Mouse (Mus musculus): ENCODE results near the gene Ankrd17. TPM values are rescaled to one million over a fixed set of nuclear protein-coding genes. Genes with fewer than 3 reads are reported as not detected.

The Ankrd17 gene
- total and polyA plus RNA-seq, 2 experiments from 2014 or later = 20.4 to 68.2 TPM

DNA sequence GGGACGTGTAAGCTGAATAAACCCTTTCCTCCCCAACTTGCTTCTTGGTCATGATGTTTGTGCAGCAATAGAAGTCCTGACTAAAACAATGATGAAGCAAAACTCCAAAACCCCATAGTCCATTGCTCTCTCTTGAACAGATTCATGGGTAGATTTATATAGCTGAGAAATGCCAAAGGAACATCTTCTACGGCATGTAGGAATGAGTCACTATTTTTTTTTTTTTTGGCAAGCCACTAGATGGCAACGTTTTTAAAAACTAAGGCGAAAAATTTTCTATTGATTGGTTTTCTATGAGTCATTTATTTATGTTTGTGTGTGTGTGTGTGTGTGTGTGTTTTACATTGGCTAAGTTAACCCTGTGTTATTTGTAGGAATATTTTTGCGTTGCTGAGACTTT, 27.4 kb upstream of the Ankrd17 start:
- 64% methylated on average over 5 of the region's 5 CpGs for WGBS
- H3K36me3 ChIP-seq (ENCODE audit: insufficient read depth) = no peaks in the 10 kb centered on the region
- no peaks in the 10 kb centered on the region for H3K4me1 ChIP-seq (ENCODE audit: insufficient read depth)
- no peaks in the 10 kb centered on the region for H3K27me3 ChIP-seq (ENCODE audit: insufficient read depth, low read length)
- peak; percentile 20; the same call in 1 of the 2 replicates for TF ChIP-seq CTCF (IDR thresholded peaks at IDR 0.05; ENCODE audit: low read depth)
- DNase-seq (peak; percentile 2), ATAC-seq (no peak)
- H3K4me3 ChIP-seq (ENCODE audit: low read depth, low read length) = no peak overlapping the region
- no peak overlapping the region for H3K4me2 ChIP-seq (ENCODE audit: low read depth)
- H3K9ac ChIP-seq = no peak overlapping the region
- no peaks in the 10 kb centered on the region for H3K9me3 ChIP-seq (ENCODE audit: low read length)
- H3K27ac ChIP-seq (ENCODE audit: low read depth, low read length) = no peak overlapping the region

DNA sequence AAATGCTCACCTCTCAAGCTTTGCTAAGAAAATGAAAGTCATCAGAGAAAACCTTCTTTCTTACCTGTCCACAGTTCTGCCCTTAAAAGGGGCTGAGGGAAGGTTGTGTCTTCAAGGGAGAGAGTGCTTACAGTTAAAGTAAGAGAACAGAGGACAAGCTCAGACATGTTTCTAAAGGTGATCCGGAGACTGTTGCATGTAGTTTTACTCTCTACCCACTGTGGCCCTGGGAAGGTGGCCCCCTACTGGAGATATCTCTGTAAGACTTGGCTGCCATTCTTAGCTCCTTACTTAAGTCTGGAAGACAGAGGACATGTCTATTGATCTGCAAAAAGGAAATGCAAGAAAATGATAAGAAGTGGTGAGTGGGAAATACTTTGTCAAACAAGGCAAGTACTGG, 16.7 kb upstream of the Ankrd17 start:
- H3K27ac ChIP-seq (ENCODE audit: low read depth, low read length) = no peak overlapping the region
- H3K4me1 ChIP-seq (ENCODE audit: insufficient read depth) = no peaks in the 10 kb centered on the region
- DNase-seq = no peak
- H3K9me3 ChIP-seq (ENCODE audit: low read length) = no peaks in the 10 kb centered on the region
- TF ChIP-seq CTCF (IDR thresholded peaks at IDR 0.05; ENCODE audit: low read depth) = no peak
- no peak for ATAC-seq
- no peak overlapping the region for H3K9ac ChIP-seq
- whole genome bisulfite sequencing = 44% methylated on average over 1 of the region's 1 CpGs
- H3K4me3 ChIP-seq (ENCODE audit: low read depth, low read length) = no peak overlapping the region
- H3K4me2 ChIP-seq (ENCODE audit: low read depth) = no peak overlapping the region
- no peaks in the 10 kb centered on the region for H3K36me3 ChIP-seq (ENCODE audit: insufficient read depth)
- no peaks in the 10 kb centered on the region for H3K27me3 ChIP-seq (ENCODE audit: insufficient read depth, low read length)

DNA sequence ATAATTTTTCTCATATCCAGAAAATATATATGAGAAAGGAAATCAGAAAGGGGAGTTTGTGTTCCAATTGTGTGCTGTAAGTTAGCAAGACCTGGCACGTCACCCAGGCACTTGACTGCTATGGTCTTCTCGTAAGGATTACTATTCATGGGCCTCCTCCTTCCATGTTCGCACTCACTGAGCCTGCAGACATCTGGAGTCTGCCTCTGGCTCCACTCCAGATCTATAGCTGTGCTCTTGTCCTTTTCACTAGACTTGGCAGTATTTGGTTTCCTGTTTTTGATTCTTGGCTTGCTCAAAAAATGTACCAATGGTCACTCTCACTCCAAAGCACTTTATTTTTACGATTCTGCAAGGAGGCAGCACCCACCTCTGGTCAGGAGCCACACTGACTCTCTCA, 15.1 kb upstream of the Ankrd17 start:
- no peak overlapping the region for H3K27ac ChIP-seq (ENCODE audit: low read depth, low read length)
- no peak for DNase-seq
- H3K36me3 ChIP-seq (ENCODE audit: insufficient read depth) = no peaks in the 10 kb centered on the region
- H3K9ac ChIP-seq = no peak overlapping the region
- H3K9me3 ChIP-seq (ENCODE audit: low read length) = no peaks in the 10 kb centered on the region
- ATAC-seq = no peak
- TF ChIP-seq CTCF (IDR thresholded peaks at IDR 0.05; ENCODE audit: low read depth) = no peak
- no peak overlapping the region for H3K4me2 ChIP-seq (ENCODE audit: low read depth)
- 48% methylated on average over 4 of the region's 4 CpGs for WGBS
- no peaks in the 10 kb centered on the region for H3K27me3 ChIP-seq (ENCODE audit: insufficient read depth, low read length)
- H3K4me1 ChIP-seq (ENCODE audit: insufficient read depth) = no peaks in the 10 kb centered on the region
- no peak overlapping the region for H3K4me3 ChIP-seq (ENCODE audit: low read depth, low read length)

DNA sequence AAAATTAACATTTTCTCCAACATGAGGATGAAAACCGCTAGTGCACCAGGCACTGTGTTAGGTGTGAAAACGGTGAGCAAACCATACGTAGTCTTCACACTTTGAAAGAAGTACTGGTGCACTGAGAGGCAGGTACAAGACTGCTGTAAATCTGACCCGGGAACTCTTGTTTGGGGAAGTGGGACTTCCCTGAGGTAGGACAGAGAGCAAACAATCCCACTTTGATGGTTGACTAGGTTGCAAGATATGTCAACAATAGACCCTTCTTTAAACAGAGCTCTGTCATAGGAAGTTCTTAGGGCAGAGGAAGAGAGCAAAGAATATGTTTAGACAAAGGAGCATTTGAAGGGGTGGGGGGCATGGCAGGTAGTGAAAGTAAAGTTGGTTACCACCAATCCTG, 7.3 kb upstream of the Ankrd17 start:
- Histone ChIP-seq H3K9me3 (ENCODE audit: low read length) (no peaks in the 10 kb centered on the region; the same call in 1 of the 2 replicates), H3K4me2 (ENCODE audit: low read depth) (no peak overlapping the region), H3K27ac (ENCODE audit: low read depth, low read length) (no peak overlapping the region), H3K9ac (no peak overlapping the region), H3K4me3 (ENCODE audit: low read depth, low read length) (no peak overlapping the region), H3K36me3 (ENCODE audit: insufficient read depth) (no peaks in the 10 kb centered on the region), H3K27me3 (ENCODE audit: insufficient read depth, low read length) (no peaks in the 10 kb centered on the region), H3K4me1 (ENCODE audit: insufficient read depth) (no peaks in the 10 kb centered on the region)
- TF ChIP-seq CTCF (IDR thresholded peaks at IDR 0.05; ENCODE audit: low read depth) = no peak
- 93% methylated on average over 4 of the region's 4 CpGs for WGBS
- ATAC-seq = no peak
- DNase-seq = no peak

DNA sequence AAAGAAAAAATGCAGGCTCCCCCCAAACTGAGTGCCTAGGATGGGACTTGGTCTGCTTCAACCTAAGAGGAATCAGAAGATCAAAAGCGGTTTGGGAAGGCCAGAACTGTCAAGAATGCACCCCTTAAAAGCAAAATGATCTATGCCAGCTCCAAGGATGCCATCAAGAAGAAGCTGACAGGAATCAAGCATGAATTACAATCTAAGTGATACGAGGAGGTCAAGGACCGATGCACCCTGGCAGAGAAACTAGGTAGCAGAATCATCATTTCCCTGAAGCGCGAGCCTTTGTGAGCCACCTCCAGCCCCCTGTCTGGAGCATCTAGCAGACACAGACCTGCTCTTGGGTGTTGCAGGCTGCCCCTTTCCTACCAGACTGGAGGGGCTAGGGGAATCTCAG, 4.0 kb upstream of the Ankrd17 start:
- ATAC-seq (no peak), DNase-seq (no peak)
- Histone ChIP-seq H3K9ac (no peak overlapping the region), H3K9me3 (ENCODE audit: low read length) (no peaks in the 10 kb centered on the region; the same call in 1 of the 2 replicates), H3K36me3 (ENCODE audit: insufficient read depth) (no peaks in the 10 kb centered on the region), H3K4me2 (ENCODE audit: low read depth) (no peak overlapping the region), H3K4me1 (ENCODE audit: insufficient read depth) (no peaks in the 10 kb centered on the region), H3K4me3 (ENCODE audit: low read depth, low read length) (no peak overlapping the region), H3K27ac (ENCODE audit: low read depth, low read length) (no peak overlapping the region), H3K27me3 (ENCODE audit: insufficient read depth, low read length) (no peaks in the 10 kb centered on the region)
- no peak for TF ChIP-seq CTCF (IDR thresholded peaks at IDR 0.05; ENCODE audit: low read depth)
- 90% methylated on average over 5 of the region's 5 CpGs for WGBS

DNA sequence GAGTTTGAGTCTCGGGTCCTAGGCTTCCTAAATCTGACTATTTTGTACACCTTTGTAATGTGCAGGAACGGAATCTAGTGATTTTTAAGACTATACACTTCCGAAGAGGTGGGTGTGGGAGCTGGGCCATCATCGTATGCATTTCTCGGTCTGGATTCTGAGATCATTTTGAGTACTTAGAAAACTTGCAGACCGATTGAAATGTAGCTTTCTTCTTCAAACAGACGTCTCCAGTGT, 608 bp upstream of the Ankrd17 start, which contains the start of gene Gm9958:
Gene Gm9958, plus strand, starts transcription at position 138 of the 237 bp plus-strand sequence.
- no peaks in the 10 kb centered on the region for H3K36me3 ChIP-seq (ENCODE audit: insufficient read depth)
- TF ChIP-seq CTCF (IDR thresholded peaks at IDR 0.05; ENCODE audit: low read depth) = no peak
- peak within 1 kb of the TSS; percentile 65 for H3K4me2 ChIP-seq (ENCODE audit: low read depth)
- 2% methylated on average over 7 of the region's 7 CpGs for WGBS
- H3K9ac ChIP-seq = peak within 1 kb of the TSS; percentile 96
- H3K27ac ChIP-seq (ENCODE audit: low read depth, low read length) = peak within 1 kb of the TSS; percentile 100
- H3K4me3 ChIP-seq (ENCODE audit: low read depth, low read length) = peak within 1 kb of the TSS; percentile 97
- H3K4me1 ChIP-seq (ENCODE audit: insufficient read depth) = peaks cover 11% of the 10 kb centered on the region
- no peaks in the 10 kb centered on the region for H3K27me3 ChIP-seq (ENCODE audit: insufficient read depth, low read length)
- DNase-seq (no peak), ATAC-seq (no peak)
- H3K9me3 ChIP-seq (ENCODE audit: low read length) = no peaks in the 10 kb centered on the region; the same call in 1 of the 2 replicates

DNA sequence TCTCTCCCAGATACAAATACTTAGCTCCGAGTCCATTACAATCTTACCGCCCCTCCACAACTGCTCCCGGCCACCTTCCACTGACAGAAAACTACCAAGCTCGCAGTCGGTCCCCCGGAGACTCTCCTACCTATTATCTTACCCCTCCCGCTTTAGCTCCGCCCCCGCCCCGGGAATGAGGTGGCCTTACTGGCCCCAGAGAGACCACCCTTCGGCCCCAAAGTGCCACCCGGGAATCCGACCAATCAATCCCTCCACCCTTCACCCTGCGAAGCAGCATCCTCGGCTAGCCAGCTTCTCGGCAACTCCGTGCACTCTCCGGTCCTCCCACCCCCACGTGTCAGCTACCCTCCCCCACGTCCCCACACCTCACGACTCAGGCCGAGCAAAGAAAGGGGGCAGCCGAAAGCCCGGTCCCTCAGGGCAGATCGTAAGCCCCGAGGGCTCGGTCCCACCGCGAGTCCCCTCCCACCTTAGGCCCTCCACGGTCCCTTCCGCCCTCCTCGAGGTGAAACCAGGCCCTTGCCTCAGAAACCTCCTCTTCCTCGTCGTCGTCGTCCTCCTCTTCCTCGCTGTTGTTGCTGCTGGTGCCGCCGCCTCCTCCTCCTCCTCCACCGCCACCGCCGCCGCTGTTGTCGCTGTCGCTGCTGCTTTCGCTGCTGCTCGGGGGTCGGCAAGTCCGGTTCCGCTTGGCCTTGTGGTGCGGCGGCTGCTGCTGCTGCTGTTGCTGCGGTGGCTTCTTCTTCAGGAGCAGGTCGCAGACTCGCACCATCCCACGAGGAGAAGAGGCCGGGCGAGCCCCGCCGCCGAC, 1.0 kb downstream of the Ankrd17 start:
- Histone ChIP-seq H3K4me2 (ENCODE audit: low read depth) (peak overlapping the region; percentile 73), H3K4me1 (ENCODE audit: insufficient read depth) (peaks cover 11% of the 10 kb centered on the region), H3K27ac (ENCODE audit: low read depth, low read length) (peak overlapping the region; percentile 100), H3K9me3 (ENCODE audit: low read length) (no peaks in the 10 kb centered on the region), H3K4me3 (ENCODE audit: low read depth, low read length) (peak overlapping the region; percentile 97), H3K27me3 (ENCODE audit: insufficient read depth, low read length) (no peaks in the 10 kb centered on the region), H3K9ac (peak overlapping the region; percentile 96), H3K36me3 (ENCODE audit: insufficient read depth) (no peaks in the 10 kb centered on the region)
- 2% methylated on average over 55 of the region's 61 CpGs for WGBS
- peak; percentile 8; the same call in 1 of the 2 replicates for TF ChIP-seq CTCF (IDR thresholded peaks at IDR 0.05; ENCODE audit: low read depth)
- peak; percentile 47 for DNase-seq
- peak; percentile 5 for ATAC-seq

Data from forebrain, postnatal 0 days (tissue).